Mouse (Mus musculus): Measurements from ENCODE around the gene Pip5k1c. TPM values are rescaled to one million over a fixed set of nuclear protein-coding genes. Genes with fewer than 3 reads are reported as not detected.
A peak's percentile ranks its signal among the peaks of the same experiment; 100 is the strongest.

Pip5k1c gene
- polyA plus RNA-seq, 1 experiment from 2014 or later: 47.0 TPM

GRCm38 (mm10) chr10:81328386-81328785 lies 35.6 kb downstream of the Pip5k1c start, which contains the start of gene Tbxa2r:
TSS of gene Tbxa2r (plus strand) at chr10:81328731.
- H3K9me3 ChIP-seq: no peaks in the 10 kb centered on the region
- peak within 1 kb of the TSS; percentile 36 for H3K9ac ChIP-seq
- ATAC-seq (ENCODE audit: borderline replicate concordance, extremely low read depth, low FRiP score, low TSS enrichment): peak; percentile 43; the same call in 1 of the 2 replicates
- H3K36me3 ChIP-seq: peaks cover 44% of the 10 kb centered on the region
- 9% methylated on average over 10 of the region's 10 CpGs for WGBS
- H3K4me1 ChIP-seq: peaks cover 49% of the 10 kb centered on the region
- peaks cover 10% of the 10 kb centered on the region; the same call in 1 of the 2 replicates for H3K27me3 ChIP-seq
- peak within 1 kb of the TSS; percentile 93 for H3K27ac ChIP-seq
- peak within 1 kb of the TSS; percentile 29 for H3K4me3 ChIP-seq
- peak within 1 kb of the TSS; percentile 53 for H3K4me2 ChIP-seq

- H3K9me3 ChIP-seq: no peaks in the 10 kb centered on the region
- peaks cover 34% of the 10 kb centered on the region for H3K36me3 ChIP-seq
- peak overlapping the region; percentile 53 for H3K4me2 ChIP-seq
- ATAC-seq (ENCODE audit: borderline replicate concordance, extremely low read depth, low FRiP score, low TSS enrichment): peak; percentile 74
- peak overlapping the region; percentile 93 for H3K27ac ChIP-seq
- 37% methylated on average over 10 of the region's 10 CpGs for WGBS
- peak overlapping the region; percentile 24 for H3K4me3 ChIP-seq
- peak overlapping the region; percentile 36 for H3K9ac ChIP-seq
- peaks cover 10% of the 10 kb centered on the region; the same call in 1 of the 2 replicates for H3K27me3 ChIP-seq
- peaks cover 52% of the 10 kb centered on the region for H3K4me1 ChIP-seq
Measured at GRCm38 (mm10) chr10:81329194-81329975, 36.6 kb downstream of the Pip5k1c start.

GRCm38 (mm10) chr10:81330007-81330406 lies 37.2 kb downstream of the Pip5k1c start:
- Histone ChIP-seq H3K4me2 (peak overlapping the region; percentile 53), H3K27me3 (peaks cover 10% of the 10 kb centered on the region; the same call in 1 of the 2 replicates), H3K4me1 (peaks cover 58% of the 10 kb centered on the region), H3K9ac (peak overlapping the region; percentile 36; the same call in 1 of the 2 replicates), H3K36me3 (peaks cover 28% of the 10 kb centered on the region), H3K27ac (peak overlapping the region; percentile 93), H3K9me3 (no peaks in the 10 kb centered on the region), H3K4me3 (peak overlapping the region; percentile 24)
- WGBS: 49% methylated on average over 4 of the region's 4 CpGs
- peak; percentile 7; the same call in 1 of the 2 replicates for ATAC-seq (ENCODE audit: borderline replicate concordance, extremely low read depth, low FRiP score, low TSS enrichment)

GRCm38 (mm10) chr10:81332277-81332676 lies 39.5 kb downstream of the Pip5k1c start:
- H3K4me1 ChIP-seq: peaks cover 71% of the 10 kb centered on the region
- WGBS: 32% methylated on average over 29 of the region's 29 CpGs
- H3K27me3 ChIP-seq: peaks cover 10% of the 10 kb centered on the region; the same call in 1 of the 2 replicates
- no peak for ATAC-seq (ENCODE audit: borderline replicate concordance, extremely low read depth, low FRiP score, low TSS enrichment)
- H3K36me3 ChIP-seq: peaks cover 5% of the 10 kb centered on the region; the same call in 1 of the 2 replicates
- no peaks in the 10 kb centered on the region for H3K9me3 ChIP-seq
- peak overlapping the region; percentile 39 for H3K4me2 ChIP-seq
- peak overlapping the region; percentile 7; the same call in 1 of the 2 replicates for H3K9ac ChIP-seq
- H3K4me3 ChIP-seq: peak overlapping the region; percentile 2; the same call in 1 of the 2 replicates
- H3K27ac ChIP-seq: no peak overlapping the region

GRCm38 (mm10) chr10:81334324-81334723 lies 41.6 kb downstream of the Pip5k1c start:
- ATAC-seq (ENCODE audit: borderline replicate concordance, extremely low read depth, low FRiP score, low TSS enrichment): no peak
- 74% methylated on average over 11 of the region's 11 CpGs for WGBS
- no peak overlapping the region for H3K9ac ChIP-seq
- peaks cover 14% of the 10 kb centered on the region for H3K27me3 ChIP-seq
- H3K4me2 ChIP-seq: no peak overlapping the region
- H3K36me3 ChIP-seq: no peaks in the 10 kb centered on the region
- peak overlapping the region; percentile 97 for H3K27ac ChIP-seq
- peaks cover 54% of the 10 kb centered on the region for H3K4me1 ChIP-seq
- H3K9me3 ChIP-seq: no peaks in the 10 kb centered on the region
- no peak overlapping the region for H3K4me3 ChIP-seq

GRCm38 (mm10) chr10:81335393-81336340 lies 42.9 kb downstream of the Pip5k1c start:
- Histone ChIP-seq H3K4me1 (peaks cover 40% of the 10 kb centered on the region), H3K9me3 (no peaks in the 10 kb centered on the region), H3K9ac (peak overlapping the region; percentile 22; the same call in 1 of the 2 replicates), H3K27ac (peak overlapping the region; percentile 97), H3K4me3 (no peak overlapping the region), H3K27me3 (peaks cover 14% of the 10 kb centered on the region), H3K4me2 (peak overlapping the region; percentile 34; the same call in 1 of the 2 replicates), H3K36me3 (no peaks in the 10 kb centered on the region)
- 28% methylated on average over 15 of the region's 19 CpGs for WGBS
- peak; percentile 76 for ATAC-seq (ENCODE audit: borderline replicate concordance, extremely low read depth, low FRiP score, low TSS enrichment)

GRCm38 (mm10) chr10:81336558-81336957 lies 43.8 kb downstream of the Pip5k1c start:
- WGBS: 87% methylated on average over 4 of the region's 4 CpGs
- Histone ChIP-seq H3K9me3 (no peaks in the 10 kb centered on the region), H3K36me3 (no peaks in the 10 kb centered on the region), H3K9ac (no peak overlapping the region), H3K4me2 (no peak overlapping the region), H3K27ac (peak overlapping the region; percentile 97), H3K4me1 (peaks cover 33% of the 10 kb centered on the region), H3K4me3 (no peak overlapping the region), H3K27me3 (peaks cover 17% of the 10 kb centered on the region)
- ATAC-seq (ENCODE audit: borderline replicate concordance, extremely low read depth, low FRiP score, low TSS enrichment): no peak

GRCm38 (mm10) chr10:81340551-81341332 lies 48.0 kb downstream of the Pip5k1c start:
- ATAC-seq (ENCODE audit: borderline replicate concordance, extremely low read depth, low FRiP score, low TSS enrichment): no peak
- Histone ChIP-seq H3K4me3 (no peak overlapping the region), H3K9ac (no peak overlapping the region), H3K4me2 (no peak overlapping the region), H3K4me1 (peaks cover 12% of the 10 kb centered on the region), H3K36me3 (no peaks in the 10 kb centered on the region), H3K27ac (no peak overlapping the region), H3K27me3 (peaks cover 42% of the 10 kb centered on the region), H3K9me3 (no peaks in the 10 kb centered on the region)
- WGBS: 41% methylated on average over 17 of the region's 17 CpGs

GRCm38 (mm10) chr10:81341333-81341949 lies 48.7 kb downstream of the Pip5k1c start:
- WGBS: 30% methylated on average over 16 of the region's 16 CpGs
- no peak for ATAC-seq (ENCODE audit: borderline replicate concordance, extremely low read depth, low FRiP score, low TSS enrichment)
- H3K36me3 ChIP-seq: no peaks in the 10 kb centered on the region
- peaks cover 42% of the 10 kb centered on the region for H3K27me3 ChIP-seq
- H3K4me3 ChIP-seq: no peak overlapping the region
- H3K4me2 ChIP-seq: no peak overlapping the region
- H3K27ac ChIP-seq: no peak overlapping the region
- no peaks in the 10 kb centered on the region for H3K9me3 ChIP-seq
- no peak overlapping the region for H3K9ac ChIP-seq
- H3K4me1 ChIP-seq: peaks cover 8% of the 10 kb centered on the region

- Histone ChIP-seq H3K9me3 (no peaks in the 10 kb centered on the region), H3K4me1 (peaks cover 17% of the 10 kb centered on the region), H3K4me2 (peak within 1 kb of the TSS; percentile 82), H3K27me3 (peaks cover 42% of the 10 kb centered on the region), H3K27ac (no peak within 1 kb of the TSS), H3K9ac (peak within 1 kb of the TSS; percentile 40), H3K4me3 (peak within 1 kb of the TSS; percentile 41), H3K36me3 (0 out of 2 replicates have a peak, but pooled peaks cover 4% of the 10 kb centered on the region)
- no peak for ATAC-seq (ENCODE audit: borderline replicate concordance, extremely low read depth, low FRiP score, low TSS enrichment)
- WGBS: 3% methylated on average over 67 of the region's 67 CpGs
Measured at GRCm38 (mm10) chr10:81342686-81343505, 50.1 kb downstream of the Pip5k1c start, which contains the start of gene Gipc3. TSS of gene Gipc3 (minus strand) at chr10:81343266.
